Mouse (Mus musculus) small intestine, adult 10 weeks (tissue): ENCODE data around the gene Trip13. TPM values are rescaled to one million over a fixed set of nuclear protein-coding genes. Genes with fewer than 3 reads are reported as not detected.

Experiments
- polyA plus RNA-seq: library from polyadenylated mRNA; stranded (reverse); fragments of 350-450 nt; fragmentation: Illumina TruSeq; extraction: RNeasy Lipid Tissue Mini Kit (QIAGEN cat#74804); gene quantifications from one replicate; pipeline ENCODE4 v1.2.3, GENCODE M21; 2014; ENCODE audit warnings: low replicate concordance

The Trip13 gene
- 15.3 TPM for polyA plus RNA-seq

DNA sequence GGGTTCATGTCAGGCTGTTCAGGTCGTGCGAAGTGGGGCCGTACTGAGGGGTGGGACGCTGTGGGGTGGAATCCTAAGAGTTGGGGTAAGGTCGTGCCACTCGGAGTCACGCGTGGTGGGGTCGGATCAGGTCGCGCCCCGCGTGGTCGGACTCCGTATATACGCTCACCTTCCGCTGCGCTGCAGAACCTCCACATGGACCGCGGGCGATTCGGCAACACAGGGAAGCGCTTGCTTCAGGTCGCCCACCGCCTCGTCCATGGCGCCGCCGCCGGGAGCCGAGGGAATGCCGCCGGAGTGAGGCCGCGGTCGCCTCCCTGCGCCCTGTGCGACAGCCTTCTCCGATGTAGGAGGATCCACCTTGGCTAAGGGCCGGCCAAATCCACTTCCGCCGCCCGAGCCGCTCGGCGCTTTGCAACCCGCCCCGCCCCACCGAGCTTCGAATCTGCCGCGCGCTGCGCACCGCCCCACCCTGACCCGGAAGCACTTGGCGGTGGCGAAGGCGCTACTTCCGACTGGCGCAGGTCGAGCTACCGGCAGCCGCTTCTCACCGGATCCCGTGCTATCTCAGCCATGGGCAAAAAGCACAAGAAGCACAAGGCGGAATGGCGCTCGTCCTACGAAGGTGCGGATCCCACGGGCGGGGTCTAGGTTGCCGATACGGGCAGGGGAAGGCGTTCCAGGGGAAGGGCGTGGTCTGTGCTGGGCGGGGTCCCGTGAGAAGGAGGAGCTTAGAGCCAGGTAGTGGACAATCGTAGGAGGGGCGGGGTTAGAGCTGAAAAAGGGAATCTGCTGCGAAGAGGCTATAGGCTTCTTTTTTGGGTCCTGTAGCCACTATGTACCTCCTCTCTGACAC, at the start of gene Trip13, which contains the start of gene Brd9:
Gene Trip13 (minus strand): TSS at position 464 of the 856 bp plus-strand sequence.
Gene Brd9 (plus strand): TSS at position 491 of the 856 bp plus-strand sequence.

GRCm38 (mm10) chr13:73963551-73963950, 26.0 kb upstream of the Trip13 start, which contains the start of gene Zdhhc11:
TSS of gene Zdhhc11 (plus strand) at chr13:73963851.

Other genes starting within 250 kb of the Trip13 start
- gene Slc6a19, start 232.9 kb downstream of the Trip13 start, polyA plus RNA-seq = 295 TPM
- gene Slc12a7, start 204.7 kb downstream of the Trip13 start, polyA plus RNA-seq = 12.3 TPM
- 2.2 TPM for gene Nkd2, start 90.2 kb downstream of the Trip13 start, polyA plus RNA-seq
- 28.3 TPM for gene Brd9, start within 50 bp of the Trip13 start, polyA plus RNA-seq
- not detected for gene Zdhhc11, start 26.1 kb upstream of the Trip13 start, polyA plus RNA-seq
- gene Tppp, start 71.6 kb upstream of the Trip13 start, polyA plus RNA-seq = 14.6 TPM
- 4.5 TPM for gene Cep72, start 124.5 kb upstream of the Trip13 start, polyA plus RNA-seq
- gene Slc9a3, start 183.7 kb upstream of the Trip13 start, polyA plus RNA-seq = 90.4 TPM